Mouse (Mus musculus) left cerebral cortex, adult 9 months (tissue): Measurements from ENCODE around the gene Nxnl1.
"Not testable (repeated sequence)": the region's sequence is repeated elsewhere in the genome, so short reads cannot be mapped to it uniquely, and the experiment has no call there.

Experiments
- DNase-seq, 2 experiments: peaks; one replicate each; pipeline ENCODE4 v3.0.0; 2022; ENCODE audit warnings: low spot score in 2 of 2

Gene Nxnl1

GRCm38 (mm10) chr8:71554644-71555043 lies 11.8 kb downstream of the Nxnl1 start:
- DNase-seq: no peak

- no peak for DNase-seq
Measured at GRCm38 (mm10) chr8:71554001-71554400, 12.4 kb downstream of the Nxnl1 start.

- no peak for DNase-seq
Measured at GRCm38 (mm10) chr8:71552770-71553169, 13.6 kb downstream of the Nxnl1 start.

GRCm38 (mm10) chr8:71550754-71551153 lies 15.6 kb downstream of the Nxnl1 start:
- DNase-seq: no peak

GRCm38 (mm10) chr8:71547590-71547989 lies 18.8 kb downstream of the Nxnl1 start:
- no peak for DNase-seq

GRCm38 (mm10) chr8:71545053-71545452 lies 21.3 kb downstream of the Nxnl1 start:
- DNase-seq: no peak

GRCm38 (mm10) chr8:71543755-71544154 lies 22.6 kb downstream of the Nxnl1 start:
- no peak for DNase-seq

- peak; percentile 97 to 99 for DNase-seq
Measured at GRCm38 (mm10) chr8:71542632-71543343, 23.6 kb downstream of the Nxnl1 start, which contains the start of gene Mvb12a. Gene Mvb12a, plus strand, starts transcription at chr8:71542922.

GRCm38 (mm10) chr8:71537028-71537867 lies 29.2 kb downstream of the Nxnl1 start, which contains the start of gene Bst2:
Gene Bst2, minus strand, starts transcription at chr8:71537456.
- DNase-seq: peak in 1 of 2 experiments; percentile 53

GRCm38 (mm10) chr8:71535663-71536062 lies 30.7 kb downstream of the Nxnl1 start:
- no peak for DNase-seq

GRCm38 (mm10) chr8:71534263-71534810 lies 32.1 kb downstream of the Nxnl1 start:
- DNase-seq: no peak

- DNase-seq: peak in 1 of 2 experiments; percentile 55
Measured at GRCm38 (mm10) chr8:71530735-71531467, 35.5 kb downstream of the Nxnl1 start.

GRCm38 (mm10) chr8:71528362-71529073 lies 37.9 kb downstream of the Nxnl1 start:
- no peak for DNase-seq

- DNase-seq: no peak
Measured at GRCm38 (mm10) chr8:71527162-71527870, 39.1 kb downstream of the Nxnl1 start.

- no peak for DNase-seq
Measured at GRCm38 (mm10) chr8:71526272-71526671, 40.1 kb downstream of the Nxnl1 start.

GRCm38 (mm10) chr8:71525226-71526050 lies 41.0 kb downstream of the Nxnl1 start, which contains the start of gene Ccdc194:
Gene Ccdc194, minus strand, starts transcription at chr8:71525711.
- DNase-seq: no peak

GRCm38 (mm10) chr8:71521634-71522033 lies 44.8 kb downstream of the Nxnl1 start:
- peak; percentile 74 to 94 for DNase-seq

- DNase-seq: not testable (repeated sequence)
Measured at GRCm38 (mm10) chr8:71519037-71519825, 47.2 kb downstream of the Nxnl1 start.

GRCm38 (mm10) chr8:71516786-71517185 lies 49.6 kb downstream of the Nxnl1 start:
- no peak for DNase-seq
